Mouse (Mus musculus) intestine, embryonic 15.5 days (tissue): ENCODE measurements around the gene Mblac1. TPM values are rescaled to one million over a fixed set of nuclear protein-coding genes. Genes with fewer than 3 reads are reported as not detected.

Experiments used
- ATAC-seq: fragments of 200-750 bp; cut with Nextera tagmentation; 2 replicates; pipeline ENCODE4 v1.8.0; 2017; ENCODE audit warnings: moderate TSS enrichment, moderate library complexity
- H3K27ac ChIP-seq: fragments of 300-500 bp; sonication (generic); 2 replicates; pipeline ENCODE4 v1.5.1; 2015; ENCODE audit warnings: mild to moderate bottlenecking, inconsistent platforms
- H3K27me3 ChIP-seq: fragments of 300-500 bp; sonication (generic); replicated peaks from 2 replicates; pipeline ENCODE4 v1.6.1; 2015; ENCODE audit warnings: inconsistent platforms
- H3K36me3 ChIP-seq: fragments of 300-500 bp; sonication (generic); 2 replicates; pipeline ENCODE4 v1.6.1; 2015; ENCODE audit warnings: inconsistent platforms
- H3K4me1 ChIP-seq: fragments of 300-500 bp; sonication (generic); replicated peaks from 2 replicates; pipeline ENCODE4 v1.6.1; 2015; ENCODE audit warnings: inconsistent platforms
- H3K4me2 ChIP-seq: fragments of 300-500 bp; sonication (generic); replicated peaks from 2 replicates; pipeline ENCODE4 v1.6.1; 2015; ENCODE audit warnings: mild to moderate bottlenecking, inconsistent platforms
- H3K4me3 ChIP-seq: fragments of 300-500 bp; sonication (generic); replicated peaks from 2 replicates; pipeline ENCODE4 v1.5.1; 2015; ENCODE audit warnings: inconsistent platforms
- H3K9ac ChIP-seq: fragments of 300-500 bp; sonication (generic); 2 replicates; pipeline ENCODE4 v1.6.1; 2015; ENCODE audit warnings: inconsistent platforms
- H3K9me3 ChIP-seq: fragments of 300-500 bp; sonication (generic); 2 replicates; pipeline ENCODE4 v1.6.1; 2016; ENCODE audit warnings: inconsistent platforms
- WGBS: fragments of 180-500 bp; shearing (Covaris S2); methylation state at CpG from one replicate; pipeline ENCODE4 v1.1.7; 2015; 5-methylcytosine and 5-hydroxymethylcytosine counted together
- microRNA counts: library from miRNA; unstranded; fragments of <30 nt; microRNA quantifications from one replicate; lab custom pipeline; 2016
- polyA plus RNA-seq: library from polyadenylated mRNA; unstranded; fragments of >200 nt; fragmentation: Nextera tagmentation; extraction: Ambion mirVana; gene quantifications from 2 replicates; pipeline ENCODE4 v1.2.1, GENCODE M21; 2015

The Mblac1 gene
- polyA plus RNA-seq, 1 experiment from 2014 or later = 7.5 TPM

DNA sequence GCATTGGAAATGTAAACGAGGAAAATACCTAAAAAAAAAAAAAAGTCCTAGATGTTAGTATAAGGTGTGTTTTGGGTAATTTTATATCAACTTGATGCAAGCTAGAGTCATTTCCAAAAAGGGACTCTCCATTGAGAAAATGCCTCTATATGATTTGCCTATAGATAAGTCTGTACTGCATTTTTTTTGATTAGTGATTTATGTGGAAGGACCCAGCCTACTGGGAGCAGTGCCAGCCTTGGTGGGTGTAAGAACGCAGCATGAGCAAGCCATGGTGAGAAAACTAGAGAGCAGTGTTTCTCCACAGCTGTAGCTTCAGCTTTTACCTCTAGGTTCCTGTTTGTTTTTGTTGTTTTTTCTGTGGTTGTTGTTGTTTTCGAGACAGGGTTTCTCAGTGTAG is 29.2 kb downstream of the Mblac1 start:
- Histone ChIP-seq H3K4me3 (no peak overlapping the region), H3K36me3 (no peaks in the 10 kb centered on the region), H3K27me3 (no peaks in the 10 kb centered on the region), H3K27ac (no peak overlapping the region), H3K4me2 (no peak overlapping the region), H3K4me1 (no peaks in the 10 kb centered on the region), H3K9me3 (no peaks in the 10 kb centered on the region), H3K9ac (no peak overlapping the region)
- WGBS = 53% methylated on average over 3 of the region's 3 CpGs
- no peak for ATAC-seq

DNA sequence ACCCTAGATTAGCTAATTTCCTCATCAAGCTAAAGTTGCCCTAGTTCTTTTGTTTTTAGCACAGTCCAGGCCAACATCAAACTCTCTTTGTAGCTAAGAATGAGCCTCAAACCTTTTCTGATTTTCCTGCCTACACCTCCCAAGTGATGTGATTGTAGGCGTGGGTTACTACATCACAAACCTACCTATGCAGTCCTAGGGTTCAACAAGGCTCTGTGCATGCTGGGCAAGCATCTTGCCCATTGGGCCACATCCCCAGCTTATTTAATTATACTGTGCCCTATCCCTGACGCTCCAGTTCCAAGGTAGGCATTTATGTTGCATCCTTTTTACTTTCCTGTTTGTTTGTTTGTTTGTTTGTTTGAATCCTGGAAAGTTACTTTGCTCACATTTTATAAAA is 31.6 kb downstream of the Mblac1 start, which contains the start of gene Nxpe5:
Nxpe5 (plus strand) TSS at position 199 of the 400 bp plus-strand sequence.
- 50% methylated on average over 2 of the region's 2 CpGs for WGBS
- Histone ChIP-seq H3K4me2 (no peak within 1 kb of the TSS), H3K4me1 (no peaks in the 10 kb centered on the region), H3K9me3 (no peaks in the 10 kb centered on the region), H3K9ac (no peak within 1 kb of the TSS), H3K27ac (no peak within 1 kb of the TSS), H3K36me3 (no peaks in the 10 kb centered on the region), H3K4me3 (no peak within 1 kb of the TSS), H3K27me3 (no peaks in the 10 kb centered on the region)
- ATAC-seq = no peak

DNA sequence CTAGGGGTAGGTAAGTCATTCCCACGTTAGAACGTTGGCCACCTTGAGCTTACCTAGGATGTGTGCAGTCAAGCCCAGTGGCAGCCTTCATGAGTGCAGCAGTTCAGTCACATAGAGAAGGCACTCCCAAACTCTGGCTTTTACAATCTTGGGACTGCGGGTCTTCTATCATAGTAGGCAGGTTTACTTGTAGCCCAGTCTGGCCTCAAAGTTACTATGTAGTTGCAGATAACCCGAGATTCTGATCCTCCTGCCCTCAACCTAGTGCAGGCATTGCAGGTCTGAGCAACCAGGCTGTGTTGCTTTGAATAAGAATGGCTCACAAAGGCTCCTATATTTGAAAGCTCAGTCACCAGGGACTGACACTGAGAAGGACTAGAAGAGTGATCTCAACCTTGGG is 32.4 kb downstream of the Mblac1 start:
- Histone ChIP-seq H3K36me3 (no peaks in the 10 kb centered on the region), H3K27ac (no peak overlapping the region), H3K4me3 (no peak overlapping the region), H3K4me2 (no peak overlapping the region), H3K27me3 (no peaks in the 10 kb centered on the region), H3K9me3 (no peaks in the 10 kb centered on the region), H3K4me1 (no peaks in the 10 kb centered on the region), H3K9ac (no peak overlapping the region)
- ATAC-seq = no peak
- WGBS = 71% methylated on average over 4 of the region's 4 CpGs

DNA sequence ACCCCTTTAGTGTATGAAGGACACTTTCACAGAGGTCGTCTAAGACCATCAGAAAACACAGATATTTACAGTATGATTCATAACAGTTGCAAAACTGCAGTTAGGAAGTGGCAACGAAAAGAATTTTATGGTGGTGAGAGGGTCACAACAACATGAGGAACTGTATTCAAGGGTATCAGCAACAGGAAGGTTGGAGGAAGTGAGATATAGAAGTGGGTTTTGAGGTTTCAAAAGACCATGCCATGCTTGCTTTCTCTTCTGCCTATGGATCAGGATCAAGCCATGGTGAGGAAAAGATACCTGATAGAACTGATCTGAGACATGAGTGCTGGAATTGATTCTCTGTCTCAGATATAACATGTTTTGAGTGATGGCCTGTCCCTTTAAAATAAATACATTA is 33.3 kb downstream of the Mblac1 start:
- H3K4me2 ChIP-seq = no peak overlapping the region
- no peaks in the 10 kb centered on the region for H3K9me3 ChIP-seq
- H3K36me3 ChIP-seq = no peaks in the 10 kb centered on the region
- no peaks in the 10 kb centered on the region for H3K4me1 ChIP-seq
- no peak overlapping the region for H3K27ac ChIP-seq
- H3K27me3 ChIP-seq = no peaks in the 10 kb centered on the region
- WGBS = 62% methylated on average over 2 of the region's 2 CpGs
- H3K4me3 ChIP-seq = no peak overlapping the region
- no peak for ATAC-seq
- H3K9ac ChIP-seq = no peak overlapping the region

GRCm38 (mm10) chr5:138228026-138228425 is 33.9 kb downstream of the Mblac1 start:
- WGBS = 59% methylated on average over 3 of the region's 3 CpGs
- no peaks in the 10 kb centered on the region for H3K4me1 ChIP-seq

DNA sequence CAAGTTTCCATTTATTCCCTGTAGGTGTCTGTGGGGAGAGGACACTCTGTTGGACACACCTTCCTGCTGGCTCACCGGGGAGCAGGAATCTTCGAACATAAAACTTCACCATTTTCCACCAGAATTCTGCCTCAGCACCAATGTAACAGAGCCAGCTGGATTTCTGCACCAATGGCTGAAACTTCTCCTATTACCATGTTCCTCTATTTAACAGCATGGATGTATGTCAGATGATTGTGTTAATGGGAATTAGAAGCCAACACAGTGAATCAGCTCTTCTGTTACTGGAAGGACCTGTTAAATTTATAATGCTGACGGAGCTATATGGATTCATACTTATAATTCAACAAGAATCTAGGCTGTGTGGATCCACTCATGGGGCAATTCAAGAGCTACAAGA is 35.4 kb downstream of the Mblac1 start:
- H3K9ac ChIP-seq = no peak overlapping the region
- no peaks in the 10 kb centered on the region for H3K27me3 ChIP-seq
- H3K9me3 ChIP-seq = no peaks in the 10 kb centered on the region
- no peak overlapping the region for H3K4me3 ChIP-seq
- H3K4me2 ChIP-seq = no peak overlapping the region
- no peak for ATAC-seq
- no peaks in the 10 kb centered on the region for H3K36me3 ChIP-seq
- 90% methylated on average over 3 of the region's 3 CpGs for WGBS
- no peaks in the 10 kb centered on the region for H3K4me1 ChIP-seq
- H3K27ac ChIP-seq = no peak overlapping the region

More at GRCm38 (mm10) chr5:138228026-138228425, 33.9 kb downstream of the Mblac1 start:
- Histone ChIP-seq H3K9ac (no peak overlapping the region), H3K9me3 (no peaks in the 10 kb centered on the region), H3K4me3 (no peak overlapping the region), H3K36me3 (no peaks in the 10 kb centered on the region), H3K27ac (no peak overlapping the region), H3K4me2 (no peak overlapping the region), H3K27me3 (no peaks in the 10 kb centered on the region)
- ATAC-seq = no peak

- Histone ChIP-seq H3K9me3 (no peaks in the 10 kb centered on the region), H3K4me2 (no peak overlapping the region), H3K9ac (no peak overlapping the region), H3K27me3 (no peaks in the 10 kb centered on the region), H3K36me3 (no peaks in the 10 kb centered on the region), H3K4me3 (no peak overlapping the region), H3K4me1 (no peaks in the 10 kb centered on the region), H3K27ac (no peak overlapping the region)
- WGBS = 70% methylated on average over 2 of the region's 2 CpGs
- 0 out of 2 replicates have a peak, but pooled peaks have one; percentile 45 for ATAC-seq
Observed at GRCm38 (mm10) chr5:138233778-138234177, 39.7 kb downstream of the Mblac1 start.

- H3K4me2 ChIP-seq = no peak overlapping the region
- no peaks in the 10 kb centered on the region for H3K4me1 ChIP-seq
- H3K36me3 ChIP-seq = no peaks in the 10 kb centered on the region
- no peaks in the 10 kb centered on the region for H3K9me3 ChIP-seq
- ATAC-seq = peak; percentile 51; the same call in 1 of the 2 replicates
- no peak overlapping the region for H3K27ac ChIP-seq
- H3K9ac ChIP-seq = no peak overlapping the region
- H3K27me3 ChIP-seq = no peaks in the 10 kb centered on the region
- no peak overlapping the region for H3K4me3 ChIP-seq
Observed at GRCm38 (mm10) chr5:138234224-138234623, 40.1 kb downstream of the Mblac1 start.

DNA sequence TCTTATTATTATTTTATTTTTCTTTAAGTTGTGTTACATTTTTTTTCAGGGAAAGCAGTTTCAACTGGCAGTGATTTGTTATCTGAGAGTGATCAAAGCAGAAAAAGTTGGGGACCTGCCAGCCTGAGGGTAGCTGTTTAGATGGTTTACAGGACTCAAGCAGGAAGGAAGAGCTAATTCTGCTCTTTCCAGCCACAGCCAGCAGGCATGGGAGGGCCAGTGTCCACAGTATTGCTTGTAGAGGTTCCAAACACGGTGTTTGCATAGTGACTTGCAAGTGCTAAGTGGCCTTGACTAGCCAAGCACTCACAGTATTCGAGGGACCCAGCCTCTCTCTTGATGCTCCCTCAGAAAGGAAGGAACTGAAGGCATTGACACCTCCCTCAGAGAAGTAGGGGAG is 47.4 kb downstream of the Mblac1 start:
- no peak for ATAC-seq
- 20% methylated on average over 2 of the region's 2 CpGs for WGBS

More for the DNA sequence above, 47.4 kb downstream of the Mblac1 start:
- Histone ChIP-seq H3K9me3 (no peaks in the 10 kb centered on the region), H3K4me1 (no peaks in the 10 kb centered on the region), H3K36me3 (no peaks in the 10 kb centered on the region), H3K9ac (no peak overlapping the region), H3K27ac (no peak overlapping the region), H3K4me3 (no peak overlapping the region), H3K4me2 (no peak overlapping the region), H3K27me3 (no peaks in the 10 kb centered on the region)

MicroRNAs within 50 kb of the gene (microRNA counts, 519-probe panel; counts per million panel counts)
- microRNA mmu-miR-106b (lab: Ali Mortazavi, UCI) (3,726 counts per million, percentile 90 among the panel's probes with 10 or more counts), microRNA mmu-miR-25 (lab: Ali Mortazavi, UCI) (4,469 counts per million, percentile 97 among the panel's probes with 10 or more counts), microRNA mmu-miR-93 (lab: Ali Mortazavi, UCI) (3,726 counts per million, percentile 90 among the panel's probes with 10 or more counts)

Other genes with a start within 250 kb of the Mblac1 start
- gene Gjc3, start 231.2 kb upstream of the Mblac1 start, polyA plus RNA-seq = 0.64 and 0.81 TPM in 2 replicates
- 0.14 and 0.25 TPM in 2 replicates for gene Azgp1, start 212.8 kb upstream of the Mblac1 start, polyA plus RNA-seq
- not detected in 2 replicates for gene Smok3a, start 173.1 kb upstream of the Mblac1 start, polyA plus RNA-seq
- not detected in 2 replicates for gene Smok3b, start 172.9 kb upstream of the Mblac1 start, polyA plus RNA-seq
- gene Smok3c, start 141.1 kb upstream of the Mblac1 start, polyA plus RNA-seq = not detected in 2 replicates
- 13.7 and 15.0 TPM in 2 replicates for gene Zkscan1, start 109.2 kb upstream of the Mblac1 start, polyA plus RNA-seq
- 43.3 and 45.9 TPM in 2 replicates for gene Zscan21, start 77.4 kb upstream of the Mblac1 start, polyA plus RNA-seq
- gene Zfp113, start 38.6 kb upstream of the Mblac1 start, polyA plus RNA-seq = 15.8 and 16.4 TPM in 2 replicates
- 276 and 300 TPM in 2 replicates for gene Cops6, start 33.2 kb upstream of the Mblac1 start, polyA plus RNA-seq
- gene Ap4m1, start 22.3 kb upstream of the Mblac1 start, polyA plus RNA-seq = 19.8 and 20.6 TPM in 2 replicates
- 153 and 165 TPM in 2 replicates for gene Mcm7, start 21.9 kb upstream of the Mblac1 start, polyA plus RNA-seq
- gene Taf6, start 6.9 kb upstream of the Mblac1 start, polyA plus RNA-seq = 67.8 and 70.0 TPM in 2 replicates
- 37.0 and 38.8 TPM in 2 replicates for gene Cnpy4, start 6.8 kb upstream of the Mblac1 start, polyA plus RNA-seq
- not detected in 2 replicates for gene Nxpe5, start 31.6 kb downstream of the Mblac1 start, polyA plus RNA-seq
- 80.6 and 90.1 TPM in 2 replicates for gene Lamtor4, start 61.2 kb downstream of the Mblac1 start, polyA plus RNA-seq
- gene BC037034, start 69.7 kb downstream of the Mblac1 start, polyA plus RNA-seq = 4.8 and 5.1 TPM in 2 replicates
- 1.0 and 1.4 TPM in 2 replicates for gene Gal3st4, start 78.5 kb downstream of the Mblac1 start, polyA plus RNA-seq
- gene Gm43720, start 85.6 kb downstream of the Mblac1 start, polyA plus RNA-seq = not detected in 2 replicates
- 13.7 and 15.2 TPM in 2 replicates for gene Gpc2, start 85.7 kb downstream of the Mblac1 start, polyA plus RNA-seq
- 2.0 and 2.9 TPM in 2 replicates for gene Stag3, start 85.9 kb downstream of the Mblac1 start, polyA plus RNA-seq
- gene Pvrig, start 147.6 kb downstream of the Mblac1 start, polyA plus RNA-seq = 0.18 and 0.47 TPM in 2 replicates
- gene Zfp157, start 247.2 kb downstream of the Mblac1 start, polyA plus RNA-seq = 24.0 and 27.3 TPM in 2 replicates